Mouse (Mus musculus) CH12.LX (cell line): Measurements from ENCODE around the gene Kank1. TPM values are rescaled to one million over a fixed set of nuclear protein-coding genes. Genes with fewer than 3 reads are reported as not detected.

ENCODE experiments used
- DNase-seq: peaks from one replicate; pipeline ENCODE4 v3.0.0-alpha.2; 2013; ENCODE audit errors: extremely low read depth
- H3K27ac ChIP-seq: 2 replicates; pipeline ENCODE4 v1.5.1; 2012; ENCODE audit warnings: low read depth, mild to moderate bottlenecking, control low read depth, moderate library complexity; ENCODE audit not compliant: insufficient read depth
- H3K27me3 ChIP-seq: replicated peaks from 2 replicates; pipeline ENCODE3; 2012; ENCODE audit warnings: inconsistent platforms
- H3K36me3 ChIP-seq, 2 experiments: replicated peaks in 1 of 2; 2 replicates each; pipeline versions ENCODE3 to v1.6.1; 2012; ENCODE audit warnings: inconsistent platforms in 1 of 2, low read length in 1 of 2, mild to moderate bottlenecking in 1 of 2, mixed read lengths in 1 of 2, moderate library complexity in 1 of 2; ENCODE audit not compliant: control insufficient read depth in 1 of 2, insufficient read depth in 1 of 2
- H3K4me1 ChIP-seq, 2 experiments: 2 replicates each; pipeline ENCODE4 v1.6.1; 2012; ENCODE audit warnings: inconsistent platforms in 1 of 2, moderate library complexity in 1 of 2; ENCODE audit not compliant: insufficient read depth in 2 of 2, control insufficient read depth in 1 of 2
- H3K4me2 ChIP-seq: 2 replicates; pipeline ENCODE4 v1.6.1; 2012; ENCODE audit warnings: low read depth, mild to moderate bottlenecking, control low read depth; ENCODE audit not compliant: poor library complexity, insufficient read depth, severe bottlenecking
- H3K4me3 ChIP-seq, 3 experiments: fragments of 150-350 bp in 1 of 3; sonication (generic) in 1 of 3; replicated peaks in 1 of 3; 2 replicates each; pipeline versions ENCODE3 to v1.5.1; 2011 to 2012; ENCODE audit warnings: low read depth in 2 of 3, low read length in 2 of 3, mild to moderate bottlenecking in 2 of 3, moderate library complexity in 2 of 3, control low read depth in 1 of 3, improper control_type of control experiment in 1 of 3, inconsistent platforms in 1 of 3, mixed read lengths in 1 of 3; ENCODE audit not compliant: poor library complexity in 1 of 3
- H3K79me2 ChIP-seq: replicated peaks from 2 replicates; pipeline ENCODE4 v1.6.1; 2012; ENCODE audit warnings: mild to moderate bottlenecking, moderate library complexity; ENCODE audit not compliant: control insufficient read depth, poor library complexity, insufficient read depth, severe bottlenecking; ENCODE audit errors: extremely low read depth
- H3K9ac ChIP-seq: 2 replicates; pipeline ENCODE4 v1.6.1; 2012; ENCODE audit warnings: low read depth, mild to moderate bottlenecking, control low read depth, moderate library complexity; ENCODE audit not compliant: insufficient read depth
- H3K9me3 ChIP-seq: replicated peaks from 2 replicates; pipeline ENCODE3; 2012; ENCODE audit warnings: low read length, inconsistent platforms, mixed read lengths
- CTCF ChIP-seq, 2 experiments: IDR thresholded peaks in 1 of 2; conservative IDR thresholded peaks in 1 of 2; 2 replicates each; pipeline ENCODE4 v1.5.1; 2011 to 2012; ENCODE audit warnings: low read depth in 2 of 2, low read length in 2 of 2, improper control_type of control experiment in 1 of 2, inconsistent platforms in 1 of 2, mild to moderate bottlenecking in 1 of 2, moderate library complexity in 1 of 2
- E2F4 ChIP-seq: IDR thresholded peaks from 2 replicates; pipeline ENCODE4 v1.6.1; 2011; ENCODE audit warnings: low read depth, low read length, improper control_type of control experiment; ENCODE audit not compliant: insufficient replicate concordance
- EP300 ChIP-seq: IDR thresholded peaks from 2 replicates; pipeline ENCODE4 v1.6.1; 2011; ENCODE audit warnings: low read length, improper control_type of control experiment
- ETS1 ChIP-seq: conservative IDR thresholded peaks from 2 replicates; pipeline ENCODE4 v1.6.1; 2012; ENCODE audit warnings: low read depth, mild to moderate bottlenecking, inconsistent platforms, low read length, improper control_type of control experiment, moderate library complexity
- HCFC1 ChIP-seq: IDR thresholded peaks from 2 replicates; pipeline ENCODE4 v1.6.1; 2012; ENCODE audit warnings: low read depth, mild to moderate bottlenecking, inconsistent platforms, low read length, improper control_type of control experiment
- MAX ChIP-seq: IDR thresholded peaks from 2 replicates; pipeline ENCODE4 v1.6.1; 2011; ENCODE audit warnings: low read length, improper control_type of control experiment
- MAZ ChIP-seq: IDR thresholded peaks from 2 replicates; pipeline ENCODE4 v1.6.1; 2012; ENCODE audit warnings: low read depth, mild to moderate bottlenecking, inconsistent platforms, low read length, improper control_type of control experiment, moderate library complexity
- MYC ChIP-seq: IDR thresholded peaks from 2 replicates; pipeline ENCODE4 v1.6.1; 2011; ENCODE audit warnings: low read depth, mild to moderate bottlenecking, improper control_type of control experiment, low read length
- PAX5 ChIP-seq: IDR thresholded peaks from 2 replicates; pipeline ENCODE4 v1.6.1; 2012; ENCODE audit warnings: low read length, inconsistent platforms, mixed read lengths
- TCF12 ChIP-seq: IDR thresholded peaks from 2 replicates; pipeline ENCODE4 v1.6.1; 2014; ENCODE audit warnings: low read depth, mild to moderate bottlenecking, inconsistent platforms, low read length, improper control_type of control experiment
- USF1 ChIP-seq: IDR thresholded peaks from 2 replicates; pipeline ENCODE4 v1.6.1; 2014; ENCODE audit warnings: low read depth, mild to moderate bottlenecking, inconsistent platforms, low read length, improper control_type of control experiment
- USF2 ChIP-seq: conservative IDR thresholded peaks from 2 replicates; pipeline ENCODE4 v1.6.1; 2011; ENCODE audit warnings: low read depth, low read length, improper control_type of control experiment
- ZC3H11A ChIP-seq: IDR thresholded peaks from 2 replicates; pipeline ENCODE4 v1.6.1; 2012; ENCODE audit warnings: low read depth, mild to moderate bottlenecking, inconsistent platforms, low read length, improper control_type of control experiment
- ZKSCAN1 ChIP-seq: IDR thresholded peaks from 2 replicates; pipeline ENCODE4 v1.6.1; 2012; ENCODE audit warnings: low read depth, inconsistent platforms, low read length, improper control_type of control experiment, borderline replicate concordance
- ZMIZ1 ChIP-seq: IDR thresholded peaks from 2 replicates; pipeline ENCODE4 v1.6.1; 2012; ENCODE audit warnings: low read depth, mild to moderate bottlenecking, inconsistent platforms, low read length, improper control_type of control experiment
- ZNF384 ChIP-seq: IDR thresholded peaks from 2 replicates; pipeline ENCODE4 v1.6.1; 2012; ENCODE audit warnings: low read depth, low read length, improper control_type of control experiment, inconsistent platforms
- dilution Hi-C: fragments of 300-500 bp; cut with MboI; formaldehyde crosslinking; loops from 2 replicates; pipeline ENCODE4 v1.14.3; 2020; ENCODE audit warnings: low sequenced_read_pairs; ENCODE audit not compliant: extremely low pct_unique_long_range_greater_than_20kb, extremely low pct_ligation_motif_present
- in situ Hi-C: fragments of 300-500 bp; cut with MboI; formaldehyde crosslinking; loops from 3 replicates; pipeline ENCODE4 v1.14.3; 2019; ENCODE audit warnings: low sequenced_read_pairs, low pct_ligation_motif_present, low pct_unique_long_range_greater_than_20kb, mixed read lengths
- polyA plus RNA-seq: library from polyadenylated mRNA; unstranded; fragments of >175 nt; gene quantifications from 2 replicates; pipeline ENCODE4 v1.2.1, GENCODE M21; 2012; ENCODE audit warnings: low read depth; ENCODE audit not compliant: insufficient read length
- total RNA-seq, 2 experiments: library from RNA; depleted of rRNA; stranded (reverse); fragments of 300-350 nt in 1 of 2; fragments of >200 nt in 1 of 2; gene quantifications; 2 replicates each; pipeline ENCODE4 v1.2.3; 2012 to 2014

Kank1 gene
- total and polyA plus RNA-seq, 3 experiments: 0.10 to 0.13 (median 0.12) TPM

GRCm38 (mm10) chr19:25431909-25432308 lies 195.1 kb downstream of the Kank1 start:
- TF ChIP-seq PAX5: no peak
- TF ChIP-seq MAZ: no peak
- no peak for TF ChIP-seq E2F4
- no peak for TF ChIP-seq HCFC1
- TF ChIP-seq MYC: no peak
- no peak for TF ChIP-seq ZKSCAN1
- no peak for TF ChIP-seq USF2
- Histone ChIP-seq H3K9me3 (no peaks in the 10 kb centered on the region), H3K27ac (no peak overlapping the region), H3K4me3 (no peak overlapping the region), H3K36me3 (no peaks in the 10 kb centered on the region), H3K79me2 (no peaks in the 10 kb centered on the region), H3K4me1 (peaks cover 6 to 18% of the 10 kb centered on the region in 2 experiments), H3K9ac (no peak overlapping the region), H3K27me3 (no peaks in the 10 kb centered on the region), H3K4me2 (no peak overlapping the region)
- dilution Hi-C loops: no loop called here
- no peak for DNase-seq
- in situ Hi-C loops: loop anchor here (25.0 kb wide), 2 partner anchors 95 to 220 kb away; no protein-coding TSS in a partner anchor

GRCm38 (mm10) chr19:25433169-25433690 lies 196.5 kb downstream of the Kank1 start:
- Histone ChIP-seq H3K9me3 (no peaks in the 10 kb centered on the region), H3K27ac (no peak overlapping the region), H3K27me3 (no peaks in the 10 kb centered on the region), H3K4me3 (no peak overlapping the region), H3K79me2 (no peaks in the 10 kb centered on the region), H3K36me3 (no peaks in the 10 kb centered on the region), H3K9ac (no peak overlapping the region), H3K4me2 (no peak overlapping the region), H3K4me1 (peaks cover 6 to 23% of the 10 kb centered on the region in 2 experiments)
- dilution Hi-C loops: no loop called here
- TF ChIP-seq ZC3H11A (no peak), ZNF384 (no peak), CTCF (conservative IDR thresholded peaks at IDR 0.05 in 1 of 2, IDR thresholded peaks at IDR 0.05 in 1 of 2; ENCODE audit: low read depth in 2 of 2, low read length in 2 of 2) (no peak), MYC (no peak), TCF12 (no peak), EP300 (no peak), USF1 (no peak), USF2 (no peak), ZMIZ1 (no peak)
- no peak for DNase-seq
- in situ Hi-C loops: loop anchor here (25.0 kb wide), 2 partner anchors 96 to 221 kb away; no protein-coding TSS in a partner anchor

GRCm38 (mm10) chr19:25434345-25434744 lies 197.6 kb downstream of the Kank1 start:
- Histone ChIP-seq H3K27me3 (no peaks in the 10 kb centered on the region), H3K27ac (no peak overlapping the region), H3K79me2 (no peaks in the 10 kb centered on the region), H3K9me3 (no peaks in the 10 kb centered on the region), H3K36me3 (no peaks in the 10 kb centered on the region), H3K9ac (no peak overlapping the region), H3K4me2 (no peak overlapping the region), H3K4me3 (no peak overlapping the region)
- no peak for DNase-seq
- in situ Hi-C loops (loop anchor here (25.0 kb wide), 2 partner anchors 97 to 222 kb away; no protein-coding TSS in a partner anchor), dilution Hi-C loops (no loop called here)
- TF ChIP-seq ZKSCAN1 (no peak), ETS1 (no peak), MAX (no peak)
- TF ChIP-seq, all 38 proteins: peak for 0
- peaks cover 0 to 12% of the 10 kb centered on the region in 2 experiments; a peak in 2 of 4 replicates for H3K4me1 ChIP-seq
